Mouse (Mus musculus) yolk sac, embryonic 10.5 days (tissue): Measurements from ENCODE around the gene Guca2b.
A peak's percentile ranks its signal among the peaks of the same experiment; 100 is the strongest.

Experiments
- DNase-seq: peaks from one replicate; pipeline ENCODE4 v3.0.0-alpha.2; 2017; ENCODE audit warnings: low spot score

The Guca2b gene

DNA sequence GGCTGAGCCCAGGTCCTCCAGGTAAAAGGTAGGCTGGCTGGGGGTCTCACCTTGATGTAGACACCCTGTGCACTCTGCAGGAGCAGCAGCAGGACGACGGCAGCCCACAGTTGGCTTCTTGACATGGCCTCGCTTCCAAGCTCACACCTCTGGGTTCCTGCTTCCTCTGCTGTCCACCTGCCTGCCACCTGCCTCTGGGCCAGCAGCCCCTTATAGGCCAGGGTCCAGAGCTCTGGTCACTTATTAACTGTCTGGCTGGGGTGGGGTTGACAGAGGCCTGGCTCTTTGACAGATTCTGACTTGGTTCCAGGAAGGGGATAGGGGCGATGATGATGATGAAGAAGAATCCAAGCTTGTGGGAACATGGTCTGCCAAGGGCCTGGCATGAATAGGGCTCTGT is at the start of gene Guca2b:
Guca2b (minus strand) TSS at position 224 of the 400 bp plus-strand sequence.
- DNase-seq = peak; percentile 24

DNA sequence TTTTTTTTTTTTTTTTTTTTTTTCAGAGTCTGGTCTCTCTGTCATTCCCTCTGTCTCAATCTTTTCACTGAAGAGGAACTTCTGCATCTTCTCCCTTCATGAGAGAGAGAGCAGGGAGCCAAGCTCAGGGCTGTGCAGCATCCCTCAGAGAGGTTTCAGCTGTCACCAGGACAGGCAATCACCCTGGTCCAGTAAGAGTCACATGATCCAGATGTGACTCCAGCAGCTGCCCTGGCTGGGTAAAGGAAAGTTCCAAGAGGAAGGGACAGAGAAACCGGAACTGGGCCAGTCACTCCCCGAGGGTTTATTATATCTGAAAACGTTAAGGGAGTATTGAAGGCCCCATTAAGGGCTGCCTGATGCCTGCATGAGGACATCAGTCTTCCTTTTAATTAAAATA is 49.0 kb upstream of the Guca2b start:
- DNase-seq = no peak

DNA sequence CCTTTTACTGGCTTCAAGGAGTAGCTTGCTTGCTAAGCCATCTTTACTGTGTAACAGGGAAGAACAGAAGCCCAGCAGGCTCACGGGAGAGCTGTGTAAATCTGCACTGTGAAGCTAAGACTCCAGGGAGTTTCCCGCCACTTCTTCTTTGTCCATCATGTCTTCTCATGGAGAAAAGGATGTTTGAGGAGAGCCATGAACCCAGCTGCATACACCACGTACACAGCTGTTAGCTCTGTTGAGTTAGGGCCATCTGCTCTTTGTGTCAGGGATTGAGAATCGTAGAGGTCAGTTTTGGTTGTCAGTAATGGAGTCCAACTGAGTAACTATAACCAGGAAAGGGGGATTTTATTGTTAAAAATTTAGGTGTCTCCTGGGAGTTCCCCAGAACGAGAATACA is 48.6 kb upstream of the Guca2b start:
- no peak for DNase-seq

DNA sequence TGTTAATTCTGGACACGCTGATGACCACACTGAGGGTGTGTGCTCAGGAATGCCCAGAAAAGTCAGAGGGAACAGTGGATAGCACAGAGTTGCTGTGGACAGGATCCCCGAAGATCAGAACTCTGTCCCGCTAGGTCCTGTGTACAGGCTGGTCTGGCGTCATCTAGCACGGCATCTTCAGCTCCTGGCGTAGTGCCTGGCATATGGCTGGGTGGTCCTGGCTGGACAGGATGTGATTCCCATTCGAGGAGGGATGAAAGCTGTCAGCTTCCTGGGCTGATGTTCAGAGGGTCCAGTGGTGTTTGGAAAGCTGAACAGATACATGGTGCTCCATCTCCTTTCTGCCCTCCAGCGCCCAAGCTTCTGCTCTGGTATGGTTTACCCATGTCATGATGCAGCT is 45.2 kb upstream of the Guca2b start:
- DNase-seq = no peak

DNA sequence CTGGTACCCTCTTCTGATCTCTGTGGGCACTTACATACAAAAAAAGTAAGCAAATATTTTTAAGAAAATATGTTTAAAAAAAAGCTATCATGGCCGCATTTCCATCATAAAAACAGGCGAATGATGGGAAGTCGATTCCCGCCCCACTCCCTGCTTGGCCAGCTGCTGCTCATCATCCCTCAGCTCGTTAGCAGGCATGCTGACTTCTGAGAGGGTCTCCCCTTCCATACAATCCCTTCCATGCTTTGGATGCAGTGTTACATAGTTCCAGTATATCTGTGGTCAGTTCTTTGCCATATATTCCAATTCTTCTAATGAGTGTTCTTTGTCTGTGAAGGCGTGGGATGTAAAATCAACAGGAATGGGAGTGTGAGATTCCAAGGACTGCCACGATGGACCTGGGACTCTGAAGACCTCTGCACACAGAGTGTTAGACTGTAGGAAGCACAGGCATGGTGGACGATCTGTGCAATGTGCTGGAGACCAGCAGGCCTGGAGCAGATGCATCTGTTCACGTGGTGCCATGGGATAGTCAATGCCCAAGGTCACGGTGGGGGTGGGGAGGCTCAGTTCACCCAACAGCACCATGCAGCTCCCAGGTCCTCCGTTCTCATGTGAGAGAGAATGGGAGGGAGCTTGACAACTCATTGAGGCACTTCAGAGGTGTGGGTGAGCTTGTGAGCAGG is 42.7 kb upstream of the Guca2b start:
- DNase-seq = no peak

DNA sequence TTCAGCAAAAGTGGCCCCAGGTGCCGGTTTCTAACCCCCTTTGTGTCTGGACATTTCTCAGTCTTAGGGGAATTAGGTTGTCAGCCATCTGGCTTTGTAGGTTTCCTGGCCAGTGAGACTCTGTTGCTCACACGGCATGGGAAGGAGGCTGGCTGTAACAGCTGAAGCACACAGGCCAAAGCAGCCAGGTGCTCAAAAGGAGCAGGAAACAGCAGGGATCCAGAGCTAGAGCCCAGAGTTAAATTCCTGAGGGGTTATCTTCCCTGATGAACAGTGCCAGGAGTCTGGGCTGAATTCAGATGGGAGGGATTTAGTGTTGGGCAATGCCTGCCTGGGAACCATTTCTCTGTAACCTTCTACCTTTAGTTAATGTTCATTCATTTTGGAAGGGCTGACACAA is 39.6 kb upstream of the Guca2b start:
- no peak for DNase-seq

DNA sequence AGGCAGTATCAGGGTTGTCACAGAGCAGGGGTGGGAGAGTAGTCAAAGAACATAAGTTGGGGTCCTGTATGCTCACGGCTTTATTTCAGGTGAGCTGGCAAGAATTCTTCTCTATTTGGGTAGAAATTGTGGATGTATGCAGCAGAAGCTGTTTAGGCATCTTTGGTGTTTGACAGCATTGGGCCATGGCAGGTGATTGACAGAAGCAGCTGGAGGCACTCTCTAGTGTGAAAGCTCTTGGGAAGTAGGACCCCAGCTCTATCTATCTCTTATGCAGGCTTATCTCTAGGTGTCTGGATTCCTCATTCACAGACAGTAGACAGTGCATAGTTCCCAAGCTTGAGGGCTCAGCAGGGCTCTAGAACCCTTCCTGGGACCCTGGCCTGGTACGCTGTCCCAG is 27.0 kb upstream of the Guca2b start:
- no peak for DNase-seq

DNA sequence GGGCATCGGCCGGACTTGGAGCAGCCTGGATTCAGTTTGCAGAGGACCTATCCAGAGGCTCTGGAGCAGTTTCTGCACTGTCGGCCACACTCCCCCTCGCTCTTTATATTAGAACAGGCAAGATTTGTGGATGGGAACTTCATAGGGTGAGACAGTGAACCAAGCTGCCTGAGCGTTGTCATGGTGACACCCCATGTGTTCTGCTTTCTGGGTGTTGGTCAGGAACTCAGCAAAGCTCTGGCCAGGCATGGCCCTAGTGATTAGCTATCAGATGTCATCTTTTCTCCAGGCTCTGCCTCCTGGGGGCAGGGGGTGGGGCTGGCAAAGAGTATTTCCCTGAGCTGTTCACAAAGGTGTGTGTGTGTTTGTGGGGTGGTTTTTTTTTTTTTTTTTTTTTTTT is 23.8 kb upstream of the Guca2b start:
- no peak for DNase-seq

DNA sequence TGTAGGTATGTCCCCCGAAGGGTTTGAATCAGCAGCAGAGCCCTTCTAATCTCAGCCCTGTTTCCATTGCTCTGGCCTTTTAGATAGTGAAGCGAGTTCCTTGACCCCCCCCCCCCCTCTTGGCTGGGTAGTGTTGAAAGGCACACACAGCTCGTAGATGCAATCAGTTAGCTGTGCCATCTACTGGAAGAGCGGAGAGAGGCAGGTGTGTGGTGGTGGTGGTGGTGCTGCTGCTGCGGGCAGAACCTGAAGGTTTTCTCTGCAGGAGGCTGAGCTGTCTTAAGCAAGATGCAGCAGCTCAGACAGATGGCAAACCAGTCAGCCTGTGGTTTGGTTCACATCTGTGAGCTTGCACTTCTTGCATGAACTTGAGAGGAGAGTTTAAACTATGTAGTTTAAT is 13.9 kb upstream of the Guca2b start:
- no peak for DNase-seq

DNA sequence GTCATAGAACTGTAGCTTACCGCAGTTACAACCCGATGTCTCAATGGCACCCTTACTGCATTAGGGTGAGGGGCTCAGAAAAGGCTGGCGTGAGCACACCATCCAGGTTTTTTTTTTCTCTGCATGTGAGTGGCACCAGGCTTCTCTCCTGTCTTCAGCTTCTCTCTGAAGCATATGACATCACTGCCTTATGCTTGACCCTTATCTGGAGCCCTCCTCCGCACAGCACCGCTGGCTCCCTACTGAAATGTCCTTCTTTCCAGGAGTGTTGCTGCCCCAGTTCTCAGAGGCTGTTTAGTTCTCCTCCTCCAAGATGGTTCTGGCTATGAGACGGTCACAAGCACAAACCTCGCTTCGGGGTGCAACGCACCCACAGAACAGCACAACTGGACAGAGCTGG is 12.4 kb upstream of the Guca2b start:
- no peak for DNase-seq

DNA sequence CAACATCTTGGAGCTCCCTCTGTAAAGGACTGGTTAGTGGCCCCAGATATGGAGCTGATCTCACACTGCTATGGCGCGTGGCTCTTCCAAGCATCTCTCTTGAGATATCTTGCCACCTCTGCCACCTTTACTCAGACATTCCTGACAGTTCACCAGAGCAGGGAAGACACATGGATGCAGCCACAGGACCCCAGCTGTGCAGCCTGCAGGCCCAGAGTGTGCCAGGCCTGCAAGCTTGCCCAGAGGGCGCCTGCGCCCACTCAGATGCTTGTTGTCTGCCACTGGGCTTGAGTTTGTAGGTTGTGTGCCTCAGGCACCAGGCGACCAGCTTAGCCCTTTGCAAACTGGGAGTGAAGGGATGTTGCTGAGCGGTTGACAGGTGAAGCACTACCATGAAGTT is 12.0 kb upstream of the Guca2b start:
- no peak for DNase-seq

DNA sequence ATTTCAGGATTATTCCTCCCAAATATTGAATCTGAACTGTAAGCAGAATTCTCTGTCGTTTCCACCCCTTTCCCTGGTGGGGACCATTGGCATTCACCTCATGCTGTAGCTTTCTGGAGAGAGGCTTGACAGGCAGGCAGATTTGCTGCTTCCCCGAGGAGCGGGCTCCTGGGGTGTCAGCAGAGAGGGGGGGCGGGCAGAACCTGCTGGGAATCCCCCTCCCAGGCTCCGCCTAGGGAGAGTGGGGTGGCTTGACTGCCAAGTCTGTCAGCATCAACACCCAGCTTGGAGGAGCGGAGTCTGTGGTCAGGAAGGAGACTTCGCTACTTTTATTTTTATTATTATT is 11.4 kb upstream of the Guca2b start:
- DNase-seq = no peak

DNA sequence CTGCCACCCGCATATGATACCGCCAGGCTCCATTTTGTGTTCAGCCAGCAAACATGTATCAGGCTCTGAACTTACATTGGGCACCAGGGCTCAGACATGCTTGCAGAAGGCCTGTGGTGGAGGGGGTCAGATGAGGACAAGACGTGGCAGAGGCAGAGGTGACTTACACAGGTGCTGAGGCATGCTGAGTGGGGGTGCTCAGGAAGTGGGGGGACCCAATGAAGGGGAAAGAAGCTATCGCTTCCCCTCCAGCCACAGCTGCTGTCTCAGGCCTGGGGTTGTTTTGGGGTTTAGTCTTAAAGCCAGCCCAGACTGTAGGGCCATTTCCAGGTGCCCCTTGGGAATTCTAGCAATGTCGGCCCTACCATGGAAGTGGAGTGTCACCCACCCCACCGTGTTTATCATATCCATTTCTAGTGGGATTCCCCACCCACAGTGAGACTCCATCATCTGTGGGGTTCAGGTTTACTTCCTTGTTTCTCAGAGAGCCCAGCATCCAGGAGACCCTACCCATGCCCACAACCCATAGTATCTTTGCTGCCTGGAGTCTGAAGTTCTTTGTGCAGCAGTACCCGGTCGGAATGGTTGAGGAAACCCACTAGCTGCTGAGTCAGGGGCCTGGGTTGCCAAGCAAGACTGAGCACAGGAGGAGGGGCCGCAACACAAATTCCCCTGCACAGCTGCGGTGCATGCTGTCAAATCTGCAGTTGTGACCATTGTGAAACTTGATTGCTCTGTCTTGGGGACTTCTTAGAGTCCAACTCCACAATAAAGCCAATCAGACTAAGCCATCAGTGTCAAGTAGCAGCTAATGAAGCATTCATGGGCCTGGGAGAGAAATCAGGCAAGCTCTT is 10.8 kb upstream of the Guca2b start:
- no peak for DNase-seq

DNA sequence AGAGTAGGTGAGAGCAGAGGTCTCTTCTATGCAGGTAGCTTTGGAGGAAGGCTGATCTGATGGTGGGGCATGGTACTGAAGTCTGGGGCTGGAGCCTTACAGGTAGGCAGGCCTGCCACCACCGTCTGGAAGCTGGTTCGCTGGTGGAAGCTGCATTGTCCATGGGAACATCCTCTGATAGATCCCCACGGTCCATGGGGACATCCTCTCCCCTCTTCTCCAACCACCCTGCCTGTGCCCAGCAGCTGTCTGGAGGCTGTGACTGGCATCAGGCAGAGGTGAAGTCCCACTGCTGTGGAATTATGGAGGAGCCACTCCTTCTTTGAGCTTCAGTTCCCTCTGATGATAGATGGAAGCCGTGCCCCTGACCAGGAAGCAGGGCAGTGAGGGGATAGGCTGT is 9.8 kb upstream of the Guca2b start:
- no peak for DNase-seq

DNA sequence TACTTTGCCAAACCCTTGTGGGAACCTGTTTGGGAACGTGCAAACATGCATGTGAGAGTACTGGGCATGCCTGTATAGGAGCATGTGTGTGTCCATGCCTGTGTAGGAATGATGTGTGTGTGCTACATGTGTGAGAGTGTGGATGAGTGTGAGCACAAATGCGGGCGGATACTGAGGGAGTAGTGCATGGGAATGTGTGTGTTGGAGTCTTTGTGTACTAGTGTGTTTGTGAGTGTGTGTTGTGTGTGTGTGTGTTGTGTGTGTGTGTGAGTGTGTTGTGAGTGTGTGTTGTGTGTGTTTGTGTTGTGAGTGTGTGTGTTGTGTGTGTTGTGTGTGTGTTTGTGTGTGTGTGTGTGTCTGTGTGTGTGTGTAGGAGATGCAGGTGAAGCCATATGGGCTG is 9.4 kb upstream of the Guca2b start:
- DNase-seq = no peak

DNA sequence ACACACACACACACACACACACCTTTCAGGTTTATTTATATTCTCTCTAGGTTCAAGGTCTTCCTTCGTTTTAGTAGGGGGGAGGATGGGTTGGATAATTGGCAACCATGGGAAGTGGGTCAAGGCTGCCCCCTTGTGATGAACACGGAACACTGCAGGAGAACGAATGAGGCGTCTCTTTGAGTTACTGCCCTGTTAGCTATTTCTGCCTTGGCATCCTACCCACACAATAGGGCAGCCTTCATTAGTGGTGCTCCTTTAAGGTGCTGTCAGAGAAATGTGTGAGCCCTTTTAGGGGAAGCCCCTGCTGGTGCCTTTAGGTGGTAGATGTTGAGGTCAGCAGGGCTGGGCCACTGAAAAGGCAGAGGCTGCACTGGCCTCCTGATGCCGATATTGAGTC is 8.7 kb upstream of the Guca2b start:
- DNase-seq = peak; percentile 30

DNA sequence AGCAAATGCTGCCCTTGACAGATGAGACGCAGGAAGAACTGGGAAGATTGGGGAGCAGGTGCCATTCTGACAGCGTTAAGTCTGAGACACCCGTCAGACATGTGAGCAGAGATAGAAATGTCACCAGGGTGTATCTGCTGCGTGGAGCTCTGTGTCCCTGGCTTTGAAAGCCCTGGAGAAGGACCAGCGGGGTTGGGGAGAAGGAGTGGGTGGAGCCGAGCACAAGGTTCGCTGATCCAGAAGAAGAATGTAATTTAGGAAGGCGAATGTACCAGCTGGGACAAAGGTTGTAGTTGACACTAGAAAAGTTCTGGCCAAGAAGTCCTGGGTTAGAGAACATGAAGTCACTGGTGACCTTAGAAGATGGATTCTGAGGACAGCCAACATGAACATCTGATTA is 7.4 kb upstream of the Guca2b start:
- no peak for DNase-seq

DNA sequence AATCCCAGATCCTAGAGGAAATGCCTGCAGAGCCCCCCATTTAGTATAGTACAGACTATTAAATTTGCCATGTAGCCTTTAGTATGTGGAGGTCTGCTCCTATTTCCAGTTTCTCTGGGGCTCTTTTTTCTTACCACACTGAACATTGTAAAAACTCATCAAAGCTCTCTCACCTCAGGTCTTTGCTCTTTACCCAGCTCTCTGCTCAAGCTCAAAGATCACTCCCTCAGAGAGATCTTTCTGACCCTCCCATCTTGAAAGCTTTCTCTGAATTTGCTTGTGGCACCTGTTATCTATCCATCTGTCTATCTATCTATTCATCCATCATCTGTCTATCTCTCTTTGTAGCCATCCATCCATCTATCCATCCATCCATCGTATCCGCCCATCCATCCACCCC is 6.4 kb upstream of the Guca2b start:
- no peak for DNase-seq

DNA sequence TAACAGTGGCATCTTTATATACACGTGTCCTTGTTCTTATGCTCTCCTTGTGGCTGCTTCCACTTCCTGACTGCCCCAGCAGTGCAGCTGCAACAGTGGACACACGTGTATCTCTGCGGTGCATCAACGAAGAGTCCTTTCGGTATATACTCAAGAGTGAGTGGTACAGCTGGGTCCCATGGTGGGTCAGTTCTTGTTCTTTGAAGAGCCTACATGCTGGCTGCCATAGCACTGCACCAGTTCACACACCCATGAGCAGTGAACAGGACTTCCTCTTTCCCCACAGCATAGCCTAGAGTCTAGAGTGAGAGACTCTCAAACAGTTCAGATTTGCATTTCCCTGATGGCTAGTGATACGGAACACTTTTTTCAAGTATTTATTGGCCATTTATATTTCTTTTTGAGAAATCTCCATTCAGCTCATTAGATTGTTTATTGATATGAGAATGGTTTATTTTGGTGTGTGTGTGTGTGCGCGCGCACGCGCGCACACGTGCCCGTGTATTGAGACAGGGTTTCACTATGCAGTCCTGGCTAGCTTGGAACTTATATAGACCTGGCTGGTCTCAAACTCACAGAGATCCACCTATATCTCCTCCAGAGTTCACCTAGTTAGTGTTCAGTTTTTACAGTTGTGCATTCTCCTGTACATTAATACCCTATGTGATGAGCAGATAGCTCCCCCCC is 4.8 kb upstream of the Guca2b start:
- no peak for DNase-seq

DNA sequence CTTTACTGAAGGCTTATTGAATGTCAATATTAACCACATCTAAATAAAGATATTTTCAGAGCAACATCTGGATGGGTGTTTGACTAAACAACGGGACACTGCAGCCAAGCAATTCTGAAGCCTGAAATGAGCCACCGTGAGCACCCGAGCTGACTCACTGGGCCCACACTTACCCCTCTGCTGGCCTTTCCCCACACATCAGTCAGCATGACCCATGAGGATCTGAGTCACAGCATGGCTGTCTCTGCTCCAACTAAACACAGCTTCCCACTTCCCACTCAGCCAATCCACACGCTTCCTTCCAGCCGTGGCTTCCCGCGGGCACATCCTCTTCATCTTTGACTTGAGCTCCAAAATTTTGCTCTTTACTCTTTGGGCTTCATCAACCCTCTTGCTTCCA is 4.2 kb upstream of the Guca2b start:
- no peak for DNase-seq

DNA sequence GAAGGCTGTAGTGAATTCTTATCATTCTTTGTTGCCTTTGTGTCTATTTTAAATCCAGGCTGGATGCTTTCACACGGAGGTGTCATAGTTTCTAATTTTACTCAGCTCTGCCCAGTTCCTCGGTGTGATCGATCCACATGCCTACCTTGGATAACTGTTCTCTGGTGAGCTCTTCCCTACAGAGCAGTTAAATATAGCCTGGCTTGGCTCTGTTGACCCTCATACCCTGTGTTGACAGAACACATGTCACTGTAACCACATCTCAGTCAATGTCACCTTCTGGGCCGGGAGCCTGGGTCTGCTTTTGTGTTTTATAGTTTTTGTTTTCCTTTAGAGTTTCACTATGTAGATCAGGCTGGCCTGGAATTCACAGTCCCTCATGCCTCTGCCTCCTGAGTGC is 3.4 kb upstream of the Guca2b start:
- no peak for DNase-seq

DNA sequence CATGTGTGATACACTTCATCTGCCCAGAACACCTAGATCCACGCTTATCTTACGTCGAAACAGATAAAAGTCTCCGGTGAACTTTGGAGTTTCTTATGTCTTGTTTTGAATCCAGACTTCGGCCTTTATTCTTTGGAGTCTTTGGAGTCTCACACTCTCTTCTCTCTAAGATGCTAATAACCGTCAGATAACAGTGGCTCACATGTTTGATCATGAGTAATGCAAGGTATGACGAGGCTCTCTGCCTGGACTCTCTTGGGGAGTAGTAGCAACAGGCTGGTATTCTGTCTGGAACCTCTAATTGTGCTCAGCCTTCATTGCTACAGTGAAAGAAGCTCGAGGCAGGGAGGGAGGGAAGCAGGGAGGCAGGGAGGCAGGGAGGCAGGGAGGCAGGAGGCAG is 1.3 kb upstream of the Guca2b start:
- no peak for DNase-seq

DNA sequence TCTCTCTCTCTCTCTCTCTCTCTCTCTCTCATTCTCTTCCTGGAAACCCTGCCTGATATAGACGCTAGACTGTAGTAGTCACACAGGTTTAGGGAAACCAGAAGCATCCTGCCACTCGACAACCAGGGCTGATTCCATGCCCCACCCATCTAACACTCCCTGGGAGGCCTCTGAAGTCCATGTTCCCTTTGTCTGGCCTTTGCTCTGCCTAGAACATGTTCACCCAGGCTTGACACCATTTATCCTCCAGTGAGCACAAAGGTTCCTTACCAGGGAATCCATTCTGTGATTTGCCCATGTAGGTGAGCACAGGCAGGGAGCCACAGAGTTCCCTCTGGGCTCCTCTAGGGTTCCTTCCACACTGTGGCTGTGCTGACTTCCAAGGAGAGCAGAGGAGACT is 508 bp downstream of the Guca2b start:
- DNase-seq = no peak
